Mouse (Mus musculus): ENCODE data around the gene Vmn1r167.
"Not testable (repeated sequence)": the region's sequence is repeated elsewhere in the genome, so short reads cannot be mapped to it uniquely, and the experiment has no call there.

Vmn1r167 gene

DNA sequence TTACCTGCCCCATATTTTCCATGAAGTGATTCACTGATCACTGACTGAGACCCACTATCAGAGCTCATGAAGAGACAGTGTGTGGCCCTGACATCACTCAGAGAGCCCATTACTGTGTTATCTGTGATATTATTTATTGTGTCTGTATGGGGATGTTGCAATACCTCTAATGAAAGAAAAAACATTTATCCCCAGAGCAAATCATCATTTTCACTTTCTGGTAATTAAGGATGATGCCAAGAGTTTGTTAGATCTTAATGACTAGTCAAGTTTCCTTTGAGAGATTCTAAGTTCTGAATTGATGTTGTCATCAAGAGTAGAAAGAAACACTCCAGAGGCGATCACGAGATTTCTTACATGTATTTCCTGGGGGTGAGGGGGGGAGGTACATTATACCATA, at the start of gene Vmn1r167:
Gene Vmn1r167, minus strand, starts transcription at position 101 of the 400 bp plus-strand sequence.
- not testable (repeated sequence) for DNase-seq (ENCODE audit: low spot score)

DNA sequence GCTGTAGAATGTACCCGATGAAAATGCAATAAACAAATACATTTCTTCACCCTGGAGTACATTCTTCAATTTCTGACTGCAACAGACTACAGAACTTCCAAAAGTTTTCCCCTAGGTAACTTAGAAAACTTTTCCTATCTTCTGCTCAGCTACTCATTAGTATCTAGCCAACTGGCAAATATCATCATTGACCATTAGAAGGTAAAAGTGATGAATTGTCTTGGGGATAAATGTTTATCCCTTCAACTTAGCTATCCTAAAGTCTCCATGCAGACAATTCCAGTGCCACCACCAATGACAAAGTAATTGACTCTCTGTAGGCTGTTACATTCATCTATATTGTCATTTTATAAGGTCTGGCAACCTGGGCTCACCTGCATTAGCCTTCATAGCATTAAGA, 32.4 kb upstream of the Vmn1r167 start, which contains the start of gene Vmn1r168:
Gene Vmn1r168, plus strand, starts transcription at position 301 of the 400 bp plus-strand sequence.
- DNase-seq (ENCODE audit: low spot score) = not testable (repeated sequence)

DNA sequence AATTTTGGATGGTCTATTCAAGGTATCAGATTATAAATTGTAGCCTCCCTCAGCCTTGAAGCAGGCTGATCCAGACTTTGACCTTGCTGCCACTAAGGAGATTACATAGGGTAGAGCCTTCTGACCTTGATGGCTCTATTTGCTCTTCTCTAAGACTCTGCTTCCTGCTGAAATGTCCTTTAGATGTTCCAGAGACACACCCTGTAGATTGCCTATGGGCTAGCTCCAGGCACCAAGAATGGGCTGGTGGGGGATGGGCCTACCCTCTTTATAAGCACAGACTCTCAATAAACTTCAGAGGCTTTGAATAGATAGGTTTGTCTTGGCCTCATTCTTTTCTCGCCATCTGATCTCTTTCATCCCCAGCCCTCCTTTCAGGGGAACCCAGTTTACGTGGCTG, 34.1 kb downstream of the Vmn1r167 start:
- DNase-seq (ENCODE audit: low spot score) = not testable (repeated sequence)

DNA sequence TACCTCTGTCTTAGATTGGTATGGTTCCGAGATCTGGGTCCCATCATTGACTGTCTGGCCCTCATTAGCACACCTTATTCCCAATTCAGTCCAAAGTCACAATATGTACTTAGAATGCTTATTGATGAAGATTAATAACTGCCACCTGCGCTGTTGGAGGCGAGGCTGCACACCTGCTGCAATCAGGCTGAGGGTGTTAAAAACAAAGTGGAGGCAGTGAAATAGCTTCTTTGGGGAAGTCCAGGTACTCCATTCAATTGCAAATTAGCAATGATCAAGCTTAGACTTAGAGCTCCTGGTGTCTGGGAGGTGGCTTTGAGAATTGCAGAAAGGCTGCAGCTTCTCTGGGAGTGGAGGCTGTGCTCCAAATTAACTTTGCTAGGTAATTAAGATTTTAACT, 36.2 kb downstream of the Vmn1r167 start:
- not testable (repeated sequence) for DNase-seq (ENCODE audit: low spot score)

DNA sequence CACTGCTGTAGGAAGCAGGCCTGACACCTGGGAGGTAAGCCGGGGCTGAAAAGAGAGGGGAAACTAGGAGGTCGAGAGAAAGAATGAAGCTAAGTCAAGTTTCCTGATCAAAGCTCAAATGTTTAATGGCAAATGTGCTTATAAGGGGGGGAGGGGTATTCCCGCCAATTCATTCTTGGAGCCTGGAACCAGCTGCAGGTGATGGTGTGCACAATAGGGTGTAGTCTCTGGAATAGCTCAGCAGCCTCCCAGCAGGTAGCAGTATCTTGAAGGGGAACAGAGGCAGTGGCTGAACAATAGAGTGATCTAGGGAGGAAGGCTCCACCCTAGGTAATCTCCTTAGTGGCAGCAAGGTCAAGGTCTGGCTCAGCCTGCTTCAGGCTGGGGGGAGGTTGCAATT, 36.8 kb downstream of the Vmn1r167 start:
- DNase-seq (ENCODE audit: low spot score) = not testable (repeated sequence)
